Mouse (Mus musculus) cerebellum, adult 11 months (tissue): ENCODE data around the gene Xylb.

Experiments used
- DNase-seq: peaks from one replicate; pipeline ENCODE4 v3.0.0; 2022

Xylb gene

DNA sequence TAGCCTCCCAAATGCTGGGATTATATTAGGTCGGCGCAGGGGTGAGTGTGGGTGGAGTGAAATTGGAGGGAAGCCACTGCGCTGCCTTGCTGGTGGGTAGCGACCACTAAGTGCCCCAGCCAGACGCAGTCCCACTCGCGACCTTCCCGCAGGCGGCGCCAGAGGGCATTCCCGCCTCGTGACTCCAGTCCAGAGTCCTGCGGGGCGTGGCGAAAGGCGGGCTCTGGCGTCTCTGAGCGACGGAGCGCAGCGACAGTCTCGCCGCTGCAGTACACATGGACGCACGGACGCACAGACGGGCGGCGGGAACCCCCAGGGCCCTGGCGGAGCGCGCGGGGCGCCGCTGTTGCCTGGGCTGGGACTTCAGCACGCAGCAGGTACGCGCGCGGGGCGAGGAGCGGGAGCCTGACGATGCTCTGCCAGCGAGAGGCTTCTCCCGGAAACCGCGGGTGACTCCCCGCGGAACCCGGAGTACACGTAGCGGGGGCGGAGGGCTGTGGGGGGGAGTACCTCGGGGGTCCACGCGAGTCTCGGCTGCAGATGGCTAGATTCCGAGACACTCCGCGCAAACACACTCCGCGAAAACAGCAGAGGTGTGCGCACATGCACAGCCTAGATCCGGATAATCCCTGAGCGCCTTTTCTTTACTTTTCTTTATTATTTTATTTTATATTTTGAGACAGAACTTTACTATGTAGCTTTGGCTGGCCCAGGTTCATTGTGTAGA lies at the start of gene Xylb:
Xylb (plus strand) TSS at position 51 of the 727 bp plus-strand sequence.
- peak; percentile 90 for DNase-seq

GRCm38 (mm10) chr9:119309067-119309466 lies 48.1 kb upstream of the Xylb start:
- DNase-seq = no peak

- no peak for DNase-seq
These were observed 44.1 kb upstream of the Xylb start for GRCm38 (mm10) chr9:119313096-119313495.

- DNase-seq = no peak
These were observed 38.3 kb upstream of the Xylb start for GRCm38 (mm10) chr9:119318891-119319290.

DNA sequence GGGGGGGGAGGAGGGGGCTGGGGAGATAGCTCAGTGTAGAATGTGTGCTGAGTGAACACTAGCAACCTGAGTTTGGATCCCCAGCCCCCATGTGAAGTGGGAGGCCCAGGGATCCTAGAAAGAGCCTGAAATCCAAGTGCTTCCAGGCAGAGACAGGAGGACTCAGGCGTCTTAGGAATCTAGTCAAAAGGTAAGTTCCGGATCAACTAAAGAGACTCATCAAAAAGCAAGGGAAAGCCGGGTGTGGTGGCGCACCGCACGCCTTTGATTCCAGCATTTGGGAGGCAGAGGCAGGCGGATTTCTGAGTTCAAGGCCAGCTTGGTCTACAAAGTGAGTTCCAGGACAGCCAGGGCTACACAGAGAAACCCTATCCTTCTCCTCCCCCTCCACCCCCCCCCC lies 36.7 kb upstream of the Xylb start:
- no peak for DNase-seq

DNA sequence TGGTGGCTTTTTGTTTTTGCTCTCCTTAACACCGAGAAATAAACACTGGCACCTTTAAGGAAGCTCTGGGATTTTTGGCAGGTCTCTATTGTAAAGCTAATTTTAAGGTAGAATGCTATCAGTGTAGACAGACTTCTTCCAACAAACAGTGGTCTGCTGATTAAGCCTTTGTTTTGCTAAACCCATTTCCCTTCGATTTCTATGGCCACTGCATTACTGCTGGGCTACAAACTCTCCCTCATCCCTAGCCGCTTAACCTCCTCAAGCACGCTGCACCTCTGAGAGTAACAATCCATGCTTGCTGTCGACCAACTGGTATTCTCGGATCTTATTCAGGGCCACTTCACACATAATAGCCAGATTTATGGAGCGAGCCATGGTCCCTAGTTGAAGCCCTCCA lies 36.2 kb upstream of the Xylb start:
- DNase-seq = no peak

DNA sequence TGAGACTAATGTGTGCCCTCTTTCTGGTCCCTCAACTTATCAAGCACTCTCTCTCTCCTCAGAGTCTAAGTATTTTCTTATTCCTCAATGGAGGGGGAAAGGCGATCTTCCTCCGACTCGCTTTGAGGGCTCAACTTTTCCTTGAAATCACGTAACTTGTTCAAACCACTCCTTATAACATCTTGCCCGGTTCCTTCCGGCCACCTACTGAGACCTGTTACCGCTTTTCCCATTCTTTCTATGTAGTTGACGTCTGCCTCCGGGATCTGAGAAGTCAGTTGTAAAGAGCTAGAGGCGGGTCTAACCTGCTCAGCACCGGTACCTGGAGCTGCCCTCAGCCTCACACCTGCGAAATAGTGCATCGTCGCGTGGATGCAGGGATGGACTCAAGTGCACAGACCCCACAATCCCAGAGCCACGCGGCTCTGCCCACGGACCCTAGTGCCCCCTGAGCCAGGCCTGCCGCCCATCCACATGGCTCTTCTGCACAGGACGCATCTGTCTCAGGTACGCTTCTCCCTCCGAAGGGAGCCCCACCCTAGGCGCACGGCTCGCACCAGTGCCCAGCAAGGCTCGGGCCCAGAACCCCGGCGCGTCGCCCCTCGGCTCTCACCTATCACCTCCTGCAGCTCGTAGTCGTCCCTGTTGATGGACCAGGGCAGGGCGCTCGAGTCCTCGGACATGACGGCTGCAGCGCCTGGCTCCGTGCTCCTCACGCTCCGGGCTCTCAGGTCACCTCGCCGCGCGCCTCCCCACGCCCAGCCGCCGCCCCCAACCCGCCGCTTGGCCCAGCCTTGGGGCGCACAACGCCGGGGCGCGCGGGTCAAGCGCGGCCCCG lies 35.6 kb upstream of the Xylb start:
- no peak for DNase-seq

- DNase-seq = peak; percentile 99
These were observed 34.6 kb upstream of the Xylb start, which contains the start of gene Oxsr1 for GRCm38 (mm10) chr9:119322289-119323259. TSS of gene Oxsr1 (minus strand) at chr9:119322427.

GRCm38 (mm10) chr9:119323260-119323645 lies 33.9 kb upstream of the Xylb start:
- DNase-seq = no peak

GRCm38 (mm10) chr9:119324130-119324529 lies 33.1 kb upstream of the Xylb start:
- no peak for DNase-seq

DNA sequence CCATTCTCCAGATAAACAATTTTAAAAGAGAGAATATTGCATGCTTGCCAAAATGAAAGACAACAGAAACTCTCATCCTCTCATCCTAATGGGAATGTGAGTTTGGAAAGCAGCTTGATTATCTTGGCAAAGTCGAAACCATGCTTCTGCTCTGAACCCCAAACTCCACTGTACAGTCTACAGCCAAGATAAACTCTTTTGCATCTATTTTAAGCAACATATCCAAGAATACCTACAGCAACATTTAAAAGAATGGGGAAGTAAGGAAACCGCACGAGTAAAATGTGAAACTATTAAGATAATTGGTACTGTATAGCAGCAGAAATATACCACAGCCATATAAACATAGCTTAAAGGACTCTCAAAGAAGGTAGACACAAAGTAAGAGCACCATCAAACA lies 28.7 kb upstream of the Xylb start:
- no peak for DNase-seq

DNA sequence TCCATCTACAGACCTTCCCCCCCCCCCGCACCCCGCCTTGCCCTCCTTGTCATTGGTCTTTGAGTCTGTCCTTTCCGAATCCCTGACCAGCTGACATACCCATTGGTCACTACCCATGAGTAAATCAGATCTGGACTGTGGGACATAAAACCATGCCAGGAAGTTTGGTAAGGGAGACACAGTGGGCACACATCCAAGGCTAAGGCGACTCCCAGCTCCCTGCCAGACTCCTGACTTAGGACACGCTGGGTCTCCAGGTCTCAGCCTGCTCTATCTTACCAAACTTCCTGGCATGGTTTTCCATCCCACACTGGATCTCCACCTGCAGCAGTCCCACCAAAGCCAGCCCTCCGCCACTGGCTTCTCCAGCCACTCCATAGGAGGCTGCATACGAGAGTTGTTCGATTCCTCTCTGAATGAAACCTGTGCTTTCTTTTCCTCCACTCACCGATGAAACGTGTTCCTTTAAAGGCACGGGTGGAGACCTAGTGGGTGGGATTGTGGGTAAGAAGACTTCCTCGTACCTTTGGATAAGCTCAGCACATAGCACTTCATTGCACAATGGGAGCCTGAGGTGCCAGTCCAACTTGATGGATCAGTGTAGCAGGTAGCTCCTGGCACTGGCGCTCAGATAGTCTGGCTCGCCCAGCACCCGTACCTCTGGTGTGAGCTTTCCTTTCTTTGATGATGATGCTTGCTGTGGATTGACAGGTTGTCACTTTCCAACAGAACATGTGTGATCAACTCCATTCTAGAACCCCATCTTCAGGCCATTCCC lies 26.8 kb upstream of the Xylb start:
- no peak for DNase-seq

GRCm38 (mm10) chr9:119334324-119334723 lies 22.9 kb upstream of the Xylb start:
- no peak for DNase-seq

DNA sequence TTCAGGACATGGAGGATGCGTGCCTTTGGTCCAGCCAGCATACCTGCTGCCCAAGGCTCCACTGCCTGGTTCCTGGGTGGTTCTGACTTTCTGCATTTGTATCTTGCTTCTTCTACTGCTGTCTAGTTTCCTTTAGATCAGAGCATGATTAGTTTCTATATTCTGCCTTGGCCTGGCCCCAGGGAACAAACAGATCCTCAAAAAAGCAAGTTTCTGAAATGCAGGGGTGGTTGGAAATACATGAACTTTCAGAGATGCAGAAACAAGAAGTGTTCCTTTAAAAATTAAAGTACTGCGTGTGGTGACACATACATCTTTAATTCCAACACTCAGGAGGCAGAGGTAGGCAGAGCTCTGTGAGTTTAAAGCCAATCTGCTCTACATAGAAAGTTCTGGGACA lies 22.3 kb upstream of the Xylb start:
- DNase-seq = no peak

DNA sequence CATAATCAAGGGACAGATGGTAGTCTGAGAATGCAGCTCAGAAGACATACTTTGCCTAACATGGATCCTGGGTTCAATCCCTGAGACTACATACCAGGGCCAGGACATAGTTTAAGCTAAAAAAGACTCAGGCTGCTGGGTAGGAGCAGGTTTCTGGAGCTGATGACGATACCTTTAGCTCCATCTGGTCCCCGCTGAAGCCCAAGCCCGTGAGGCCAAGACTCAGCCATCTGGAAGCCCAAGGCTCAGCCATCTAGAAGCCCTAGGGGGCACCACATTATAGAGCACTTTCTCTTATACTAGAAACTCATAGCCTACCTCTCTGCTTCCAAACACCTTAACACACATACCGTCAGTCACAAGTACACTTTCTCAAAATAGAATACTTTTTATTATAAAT lies 21.6 kb upstream of the Xylb start:
- no peak for DNase-seq

DNA sequence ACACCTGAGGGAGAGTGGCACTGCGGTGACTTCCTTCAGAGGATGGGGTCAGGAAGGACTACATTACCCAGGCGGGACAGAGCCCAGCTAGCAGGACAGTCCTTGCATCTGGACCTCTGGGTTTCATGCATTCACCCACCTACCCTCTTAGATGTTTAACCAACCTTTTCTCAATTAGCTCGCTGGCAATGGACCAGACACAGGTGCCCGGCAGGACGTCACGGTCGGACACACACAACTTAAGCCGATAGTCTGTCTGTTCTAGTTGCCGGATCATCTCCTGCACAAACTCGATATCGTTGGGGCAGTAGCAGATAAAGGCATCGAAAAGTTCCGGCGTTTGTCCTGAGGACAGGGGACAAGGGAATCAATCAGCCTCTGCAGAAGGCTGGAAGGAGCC lies 19.3 kb upstream of the Xylb start:
- DNase-seq = no peak

- no peak for DNase-seq
These were observed 18.8 kb upstream of the Xylb start for GRCm38 (mm10) chr9:119338350-119338749.

DNA sequence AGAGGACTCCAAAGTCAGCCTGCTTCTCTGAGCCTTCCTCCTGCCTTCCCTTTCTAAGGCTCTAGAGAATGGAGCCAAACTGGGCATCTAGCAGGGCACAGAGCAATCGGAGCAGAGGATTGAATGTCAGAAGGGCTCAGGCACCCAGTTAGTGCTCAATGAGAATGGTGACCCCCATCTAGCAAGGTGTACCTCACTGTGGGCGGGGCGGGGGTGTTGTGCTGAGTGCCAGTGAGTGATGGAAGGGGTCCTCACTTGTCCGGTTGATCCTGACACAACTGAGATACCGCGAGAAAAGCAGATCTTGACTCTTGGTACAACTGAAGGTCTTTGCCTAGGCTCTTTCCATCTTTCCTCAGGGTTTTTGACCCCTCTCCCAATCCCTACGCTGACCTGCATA lies 18.1 kb upstream of the Xylb start:
- no peak for DNase-seq

GRCm38 (mm10) chr9:119339558-119340211 lies 17.5 kb upstream of the Xylb start, which contains the start of gene Acaa1a:
TSS of gene Acaa1a (plus strand) at chr9:119339676.
- peak; percentile 62 for DNase-seq

GRCm38 (mm10) chr9:119340212-119340580 lies 17.0 kb upstream of the Xylb start:
- DNase-seq = no peak
